Mouse (Mus musculus) brain, embryonic 14.5 days (tissue): ENCODE results near the gene Phactr1.

Source experiments
- CTCF ChIP-seq: fragments of 200-500 bp; IDR thresholded peaks from 2 replicates; pipeline ENCODE4 v1.5.1; 2012; ENCODE audit warnings: inconsistent platforms, mild to moderate bottlenecking, moderate library complexity, borderline replicate concordance; ENCODE audit not compliant: insufficient read depth, insufficient read length; ENCODE audit errors: extremely low read depth
- POLR2A ChIP-seq: fragments of 200-500 bp; IDR thresholded peaks from 2 replicates; pipeline ENCODE4 v1.6.1; 2012; ENCODE audit warnings: mild to moderate bottlenecking, inconsistent platforms, borderline replicate concordance; ENCODE audit not compliant: poor library complexity, insufficient read depth, insufficient read length, severe bottlenecking; ENCODE audit errors: extremely low read depth

- no peak for TF ChIP-seq CTCF
- TF ChIP-seq POLR2A: no peak
Observed at GRCm38 (mm10) chr13:42895980-42896379, 215.6 kb downstream of the Phactr1 start.
